Mouse (Mus musculus): ENCODE measurements around the gene Adam19. TPM values are rescaled to one million over a fixed set of nuclear protein-coding genes. Genes with fewer than 3 reads are reported as not detected.
"Not testable (repeated sequence)": the region's sequence is repeated elsewhere in the genome, so short reads cannot be mapped to it uniquely, and the experiment has no call there.

Gene Adam19
- polyA plus RNA-seq, 1 experiment from 2014 or later: 6.2 TPM

- no peak overlapping the region for H3K27ac ChIP-seq
- H3K4me1 ChIP-seq: peaks cover 16% of the 10 kb centered on the region
- no peak overlapping the region for H3K4me2 ChIP-seq
- H3K9ac ChIP-seq: no peak overlapping the region
- no peak for ATAC-seq
- no peaks in the 10 kb centered on the region for H3K9me3 ChIP-seq (replicated peaks)
- no peak overlapping the region for H3K4me3 ChIP-seq
- 23% methylated on average over 3 of the region's 3 CpGs for WGBS
- no peaks in the 10 kb centered on the region for H3K36me3 ChIP-seq (ENCODE audit: poor library complexity, severe bottlenecking)
- H3K27me3 ChIP-seq: peaks cover 15% of the 10 kb centered on the region
Measured at GRCm38 (mm10) chr11:46169908-46170307, 114.1 kb downstream of the Adam19 start.

DNA sequence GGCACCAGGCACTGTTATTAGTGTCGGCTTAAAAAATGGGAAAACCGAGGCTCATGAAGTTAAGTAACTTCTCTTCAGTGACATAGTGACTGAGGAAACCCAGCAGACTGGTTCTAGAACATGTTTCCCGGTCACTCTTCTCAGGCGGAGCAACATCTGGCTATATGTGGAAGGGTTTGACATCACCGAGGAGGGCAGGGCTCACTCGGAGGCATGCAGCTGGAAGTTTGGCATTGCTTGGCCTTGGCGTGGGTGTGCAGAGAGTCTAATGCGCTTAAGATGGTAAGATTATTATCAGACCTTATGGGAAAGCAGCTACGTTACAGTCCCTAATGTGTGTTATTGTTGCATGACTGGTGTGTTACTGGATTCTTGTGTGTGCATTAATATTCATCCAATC lies 116.3 kb downstream of the Adam19 start:
- Histone ChIP-seq H3K4me3 (no peak overlapping the region), H3K4me1 (peaks cover 7% of the 10 kb centered on the region), H3K9ac (no peak overlapping the region), H3K27ac (no peak overlapping the region), H3K27me3 (no peaks in the 10 kb centered on the region), H3K36me3 (ENCODE audit: poor library complexity, severe bottlenecking) (no peaks in the 10 kb centered on the region), H3K9me3 (replicated peaks) (no peaks in the 10 kb centered on the region), H3K4me2 (no peak overlapping the region)
- ATAC-seq: no peak
- 93% methylated on average over 9 of the region's 9 CpGs for WGBS

- H3K4me2 ChIP-seq: no peak overlapping the region
- no peaks in the 10 kb centered on the region for H3K4me1 ChIP-seq
- 95% methylated on average over 6 of the region's 6 CpGs for WGBS
- H3K9ac ChIP-seq: no peak overlapping the region
- no peaks in the 10 kb centered on the region for H3K9me3 ChIP-seq (replicated peaks)
- H3K27me3 ChIP-seq: no peaks in the 10 kb centered on the region
- ATAC-seq: no peak
- no peak overlapping the region for H3K4me3 ChIP-seq
- H3K36me3 ChIP-seq (ENCODE audit: poor library complexity, severe bottlenecking): no peaks in the 10 kb centered on the region
- no peak overlapping the region for H3K27ac ChIP-seq
Measured at GRCm38 (mm10) chr11:46176155-46176554, 120.4 kb downstream of the Adam19 start.

DNA sequence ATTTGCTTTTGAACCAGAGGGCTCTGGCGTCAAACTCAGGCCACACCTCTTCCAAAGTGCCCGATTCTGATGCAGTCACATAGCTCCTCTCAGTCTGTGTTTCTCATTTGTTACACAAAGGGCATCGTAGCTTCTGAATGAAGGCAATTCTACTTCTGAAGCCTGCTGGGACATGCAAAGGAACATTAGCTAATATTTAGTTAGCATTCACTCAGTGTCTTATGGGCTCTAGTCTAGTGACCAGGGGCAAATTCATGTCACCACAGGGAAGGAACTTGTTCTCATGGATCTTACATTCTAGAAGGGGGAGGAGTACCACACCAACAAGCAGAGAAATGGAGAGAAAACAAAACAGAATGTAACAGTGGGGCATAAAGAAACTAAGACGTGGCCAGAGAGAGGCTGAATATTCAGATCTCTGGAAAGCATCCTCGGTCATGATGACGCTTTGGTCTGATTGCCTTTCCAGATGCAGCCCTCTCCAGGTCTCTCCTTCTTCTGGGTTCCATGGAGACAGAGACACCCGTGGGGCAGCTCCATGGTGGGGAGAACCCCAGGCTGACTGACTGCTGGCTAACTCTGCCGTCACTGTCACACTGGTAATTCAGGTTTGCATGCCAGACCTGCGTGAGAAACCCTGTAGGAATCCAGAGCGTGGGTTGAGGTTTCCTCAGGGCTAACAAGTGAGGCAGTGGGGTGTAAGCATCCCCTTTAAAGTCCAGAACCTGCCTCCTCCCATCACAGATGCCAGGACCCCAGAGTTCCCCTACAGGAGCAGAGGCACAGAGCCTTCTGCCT lies 121.7 kb downstream of the Adam19 start:
- 74% methylated on average over 10 of the region's 10 CpGs for WGBS
- no peaks in the 10 kb centered on the region for H3K27me3 ChIP-seq
- ATAC-seq: no peak
- H3K36me3 ChIP-seq (ENCODE audit: poor library complexity, severe bottlenecking): no peaks in the 10 kb centered on the region
- no peak overlapping the region for H3K27ac ChIP-seq
- no peak overlapping the region for H3K4me2 ChIP-seq
- no peak overlapping the region for H3K9ac ChIP-seq
- no peaks in the 10 kb centered on the region for H3K4me1 ChIP-seq
- no peak overlapping the region for H3K4me3 ChIP-seq
- no peaks in the 10 kb centered on the region for H3K9me3 ChIP-seq (replicated peaks)

DNA sequence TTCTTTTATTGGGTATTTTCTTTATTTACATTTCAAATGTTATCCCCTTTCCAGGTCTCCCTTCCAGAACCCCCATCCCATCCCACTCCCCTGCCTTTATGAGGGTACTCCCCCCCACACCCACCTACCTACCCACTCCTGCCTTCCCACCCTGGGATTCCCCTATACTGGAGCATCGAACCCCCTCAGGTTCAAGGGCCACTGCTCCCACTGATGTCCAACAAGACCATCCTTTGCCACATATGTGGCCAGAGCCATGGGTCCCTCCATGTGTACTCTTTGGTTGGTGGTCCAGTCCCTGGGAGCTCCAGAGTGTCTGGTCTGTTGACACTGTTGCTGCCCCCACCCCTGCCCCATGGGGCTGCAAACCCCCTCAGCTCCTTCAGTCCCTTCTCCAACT lies 126.2 kb downstream of the Adam19 start:
- WGBS: 96% methylated on average over 1 of the region's 1 CpGs
- H3K4me1 ChIP-seq; ATAC-seq; H3K27me3 ChIP-seq; H3K36me3 ChIP-seq (ENCODE audit: poor library complexity, severe bottlenecking); H3K27ac ChIP-seq; H3K4me2 ChIP-seq; H3K9ac ChIP-seq; H3K9me3 ChIP-seq (replicated peaks); H3K4me3 ChIP-seq: not testable (repeated sequence)

DNA sequence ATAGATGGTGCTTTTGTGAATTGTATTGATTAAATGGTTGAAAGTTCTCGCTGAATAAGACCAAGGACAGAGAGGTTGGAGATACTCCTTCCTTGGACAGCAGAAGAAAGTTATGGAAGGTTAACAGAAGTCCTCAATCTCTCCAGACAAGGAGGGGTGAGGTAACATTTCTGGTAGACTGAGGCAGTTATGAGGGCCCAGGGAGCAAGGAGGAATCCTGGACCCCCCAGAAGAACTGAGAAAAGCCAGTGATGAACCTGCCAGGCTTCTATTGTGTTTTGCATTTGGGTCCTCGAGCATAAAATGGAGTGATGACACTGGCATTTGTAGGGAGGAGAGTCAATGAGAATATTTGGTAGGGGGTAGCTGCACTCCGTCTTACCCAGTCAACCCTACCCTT lies 129.2 kb downstream of the Adam19 start:
- whole genome bisulfite sequencing: 70% methylated on average over 3 of the region's 3 CpGs
- no peaks in the 10 kb centered on the region for H3K36me3 ChIP-seq (ENCODE audit: poor library complexity, severe bottlenecking)
- H3K4me2 ChIP-seq: no peak overlapping the region
- H3K27me3 ChIP-seq: no peaks in the 10 kb centered on the region
- no peaks in the 10 kb centered on the region for H3K4me1 ChIP-seq
- H3K27ac ChIP-seq: no peak overlapping the region
- H3K9ac ChIP-seq: no peak overlapping the region
- H3K4me3 ChIP-seq: no peak overlapping the region
- H3K9me3 ChIP-seq (replicated peaks): no peaks in the 10 kb centered on the region
- ATAC-seq: no peak

GRCm38 (mm10) chr11:46185486-46185885 lies 129.7 kb downstream of the Adam19 start:
- Histone ChIP-seq H3K9ac (no peak overlapping the region), H3K36me3 (ENCODE audit: poor library complexity, severe bottlenecking) (no peaks in the 10 kb centered on the region), H3K9me3 (replicated peaks) (no peaks in the 10 kb centered on the region), H3K4me3 (no peak overlapping the region), H3K27ac (no peak overlapping the region), H3K4me2 (no peak overlapping the region), H3K4me1 (no peaks in the 10 kb centered on the region), H3K27me3 (no peaks in the 10 kb centered on the region)
- no peak for ATAC-seq
- WGBS: 47% methylated on average over 4 of the region's 4 CpGs

- H3K4me3 ChIP-seq: no peak overlapping the region
- no peak overlapping the region for H3K27ac ChIP-seq
- no peaks in the 10 kb centered on the region for H3K4me1 ChIP-seq
- no peak for ATAC-seq
- WGBS: 59% methylated on average over 2 of the region's 2 CpGs
- H3K36me3 ChIP-seq (ENCODE audit: poor library complexity, severe bottlenecking): peaks cover 11% of the 10 kb centered on the region; the same call in 1 of the 2 replicates
- no peaks in the 10 kb centered on the region for H3K9me3 ChIP-seq (replicated peaks)
- no peaks in the 10 kb centered on the region for H3K27me3 ChIP-seq
- H3K9ac ChIP-seq: no peak overlapping the region
- no peak overlapping the region for H3K4me2 ChIP-seq
Measured at GRCm38 (mm10) chr11:46188283-46188682, 132.5 kb downstream of the Adam19 start.

DNA sequence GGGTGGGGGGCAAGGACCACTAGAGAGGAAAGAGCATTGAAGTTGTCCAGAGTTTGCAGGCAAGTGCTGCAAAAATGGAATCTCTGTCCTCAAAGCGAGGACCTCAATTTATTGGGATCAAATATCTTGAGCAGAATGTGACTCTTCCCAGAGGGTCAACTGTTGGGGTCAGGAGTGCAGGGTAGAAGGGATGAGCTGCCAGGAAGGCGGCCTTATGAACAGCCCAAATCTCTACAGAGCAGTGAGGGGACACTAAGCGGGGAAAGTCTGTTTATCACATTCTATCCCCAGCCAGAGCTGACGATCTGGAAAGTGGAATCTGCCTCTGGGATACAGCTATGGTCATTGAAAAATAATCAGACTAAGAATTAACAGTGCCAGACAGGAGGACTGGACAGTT lies 138.4 kb downstream of the Adam19 start:
- Histone ChIP-seq H3K9ac (no peak overlapping the region), H3K4me2 (no peak overlapping the region), H3K9me3 (replicated peaks) (no peaks in the 10 kb centered on the region), H3K4me1 (no peaks in the 10 kb centered on the region), H3K27me3 (no peaks in the 10 kb centered on the region), H3K36me3 (ENCODE audit: poor library complexity, severe bottlenecking) (peaks cover 64% of the 10 kb centered on the region), H3K27ac (no peak overlapping the region), H3K4me3 (no peak overlapping the region)
- 86% methylated on average over 4 of the region's 4 CpGs for WGBS
- ATAC-seq: no peak

Small RNAs within 50 kb of the gene (microRNA-seq; reads per million reads assigned to microRNA genes)
- gene Mir7239: not detected
- gene Mir8100: not detected

Other genes with a start within 250 kb of the Adam19 start
- gene Clint1, start 203.9 kb upstream of the Adam19 start, polyA plus RNA-seq (2015; fragmentation: Nextera tagmentation; extraction: Ambion mirVana): 49.8 and 51.0 TPM in 2 replicates
- 8.7 and 8.8 TPM in 2 replicates for gene Lsm11, start 111.1 kb upstream of the Adam19 start, polyA plus RNA-seq (2015; fragmentation: Nextera tagmentation; extraction: Ambion mirVana)
- 10.5 and 11.6 TPM in 2 replicates for gene Thg1l, start 100.5 kb upstream of the Adam19 start, polyA plus RNA-seq (2015; fragmentation: Nextera tagmentation; extraction: Ambion mirVana)
- not detected in 2 replicates for gene Sox30, start 75.7 kb upstream of the Adam19 start, polyA plus RNA-seq (2015; fragmentation: Nextera tagmentation; extraction: Ambion mirVana)
- 2.6 and 4.3 TPM in 2 replicates for gene Gm12166, start 3.7 kb upstream of the Adam19 start, polyA plus RNA-seq (2015; fragmentation: Nextera tagmentation; extraction: Ambion mirVana)
- 0.38 and 0.40 TPM in 2 replicates for gene Nipal4, start 110.5 kb downstream of the Adam19 start, polyA plus RNA-seq (2015; fragmentation: Nextera tagmentation; extraction: Ambion mirVana)
- gene Fndc9, start 179.5 kb downstream of the Adam19 start, polyA plus RNA-seq (2015; fragmentation: Nextera tagmentation; extraction: Ambion mirVana): 2.2 and 2.5 TPM in 2 replicates